Mouse (Mus musculus): ENCODE measurements around the gene Ift88.

- TF ChIP-seq CTCF (IDR thresholded peaks at IDR 0.05) (no peak), EP300 (IDR thresholded peaks at IDR 0.05) (no peak)
Observed at GRCm38 (mm10) chr14:57537261-57538015, 113.6 kb downstream of the Ift88 start.

All from lung, postnatal 0 days (tissue).